Mouse (Mus musculus) neural tube, embryonic 11.5 days (tissue): ENCODE measurements around the gene Golph3l. TPM values are rescaled to one million over a fixed set of nuclear protein-coding genes. Genes with fewer than 3 reads are reported as not detected.

ENCODE experiments used
- ATAC-seq: fragments of 200-750 bp; cut with Nextera tagmentation; 2 replicates; pipeline ENCODE4 v1.8.0; 2017; ENCODE audit warnings: moderate number of reproducible peaks, mild to moderate bottlenecking, moderate TSS enrichment, moderate library complexity; ENCODE audit not compliant: insufficient read depth, low FRiP score, low TSS enrichment
- DNase-seq: peaks from one replicate; pipeline ENCODE4 v3.0.0-alpha.2; 2015; ENCODE audit warnings: low spot score
- H3K27ac ChIP-seq: fragments of 300-500 bp; sonication (generic); 2 replicates; pipeline ENCODE4 v1.5.1; 2014; ENCODE audit warnings: low read depth, mild to moderate bottlenecking, low read length
- H3K27me3 ChIP-seq: fragments of 300-500 bp; sonication (generic); 2 replicates; pipeline ENCODE4 v1.6.1; 2014; ENCODE audit warnings: mild to moderate bottlenecking, low read length, mixed read lengths; ENCODE audit not compliant: control insufficient read depth, insufficient read depth
- H3K36me3 ChIP-seq: fragments of 300-500 bp; sonication (generic); 2 replicates; pipeline ENCODE4 v1.6.1; 2014; ENCODE audit warnings: mild to moderate bottlenecking, low read length, moderate library complexity, mixed read lengths; ENCODE audit not compliant: control insufficient read depth, insufficient read depth
- H3K4me1 ChIP-seq: fragments of 300-500 bp; sonication (generic); 2 replicates; pipeline ENCODE4 v1.6.1; 2014; ENCODE audit warnings: low read length, mixed read lengths; ENCODE audit not compliant: control insufficient read depth, insufficient read depth
- H3K4me2 ChIP-seq: fragments of 300-500 bp; sonication (generic); 2 replicates; pipeline ENCODE4 v1.6.1; 2014; ENCODE audit warnings: low read depth, mild to moderate bottlenecking, moderate library complexity
- H3K4me3 ChIP-seq: fragments of 300-500 bp; sonication (generic); 2 replicates; pipeline ENCODE4 v1.5.1; 2014; ENCODE audit warnings: low read depth, low read length
- H3K9ac ChIP-seq: fragments of 300-500 bp; sonication (generic); 2 replicates; pipeline ENCODE4 v1.6.1; 2014; ENCODE audit warnings: mild to moderate bottlenecking, low read length
- H3K9me3 ChIP-seq: fragments of 300-500 bp; sonication (generic); 2 replicates; pipeline ENCODE4 v1.6.1; 2016; ENCODE audit warnings: low read length; ENCODE audit not compliant: control insufficient read depth
- WGBS: fragments of 180-500 bp; shearing (Covaris S2); extraction: QIAGEN DNeasy Blood & Tissue Kit; methylation state at CpG from one replicate; pipeline ENCODE4 v1.1.7; 2014; 5-methylcytosine and 5-hydroxymethylcytosine counted together
- polyA plus RNA-seq: library from polyadenylated mRNA; unstranded; fragments of >200 nt; fragmentation: Nextera tagmentation; extraction: Ambion mirVana; gene quantifications from 2 replicates; pipeline ENCODE4 v1.2.1, GENCODE M21; 2014

The Golph3l gene
- polyA plus RNA-seq, 1 experiment from 2014 or later, result 41.2 TPM

DNA sequence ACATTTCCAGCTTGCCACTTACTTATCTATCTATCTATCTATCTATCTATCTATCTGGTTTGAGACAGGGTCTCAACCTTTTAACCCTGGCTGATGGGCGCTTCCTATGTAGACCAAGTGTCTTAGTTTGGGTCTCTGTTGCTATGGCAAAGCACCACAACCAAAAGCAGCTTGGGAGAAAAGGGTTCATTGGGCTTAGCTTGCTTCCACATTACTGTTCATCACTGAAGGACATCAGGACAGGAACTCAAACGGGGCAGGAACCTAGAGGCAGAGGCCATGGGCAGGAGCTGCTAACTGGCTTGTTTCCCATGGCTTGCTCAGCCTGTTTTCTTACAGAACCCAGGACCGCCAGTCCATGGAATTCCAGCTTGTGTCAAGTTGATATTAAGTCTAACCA is 68.4 kb downstream of the Golph3l start:
- DNase-seq, result no peak
- H3K4me1 ChIP-seq, result peaks cover 11% of the 10 kb centered on the region
- H3K4me2 ChIP-seq, result no peak overlapping the region
- WGBS, result 90% methylated on average over 3 of the region's 3 CpGs
- H3K4me3 ChIP-seq, result no peak overlapping the region
- ATAC-seq, result no peak
- H3K36me3 ChIP-seq, result peaks cover 3% of the 10 kb centered on the region; the same call in 1 of the 2 replicates
- H3K27me3 ChIP-seq, result no peaks in the 10 kb centered on the region
- no peaks in the 10 kb centered on the region for H3K9me3 ChIP-seq
- no peak overlapping the region for H3K9ac ChIP-seq
- no peak overlapping the region for H3K27ac ChIP-seq

DNA sequence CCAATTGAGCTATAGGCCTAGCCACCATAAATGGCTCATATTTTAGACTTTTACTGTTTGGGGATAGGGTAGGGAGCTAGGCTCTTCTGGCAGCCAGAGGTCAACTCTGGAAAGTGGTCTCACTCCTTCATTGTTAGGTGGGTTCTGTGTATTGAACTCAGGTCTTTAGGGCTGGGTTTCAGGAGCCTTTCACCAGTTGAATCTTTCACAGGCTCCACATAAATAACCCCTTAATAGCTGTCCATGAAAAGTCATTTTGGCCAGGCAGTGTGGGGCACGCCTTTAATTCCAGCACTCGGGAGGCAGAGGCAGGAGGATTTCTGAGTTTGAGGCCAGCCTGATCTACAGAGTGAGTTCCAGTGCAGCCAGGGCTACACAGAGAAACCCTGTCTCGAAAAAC is 69.0 kb downstream of the Golph3l start:
- no peak for ATAC-seq
- no peaks in the 10 kb centered on the region for H3K9me3 ChIP-seq
- H3K27me3 ChIP-seq, result no peaks in the 10 kb centered on the region
- DNase-seq, result no peak
- WGBS, result 92% methylated on average over 3 of the region's 3 CpGs
- H3K9ac ChIP-seq, result no peak overlapping the region
- H3K27ac ChIP-seq, result no peak overlapping the region
- H3K4me3 ChIP-seq, result peak overlapping the region; percentile 99
- peak overlapping the region; percentile 82 for H3K4me2 ChIP-seq
- peaks cover 3% of the 10 kb centered on the region; the same call in 1 of the 2 replicates for H3K36me3 ChIP-seq
- peaks cover 15% of the 10 kb centered on the region for H3K4me1 ChIP-seq

DNA sequence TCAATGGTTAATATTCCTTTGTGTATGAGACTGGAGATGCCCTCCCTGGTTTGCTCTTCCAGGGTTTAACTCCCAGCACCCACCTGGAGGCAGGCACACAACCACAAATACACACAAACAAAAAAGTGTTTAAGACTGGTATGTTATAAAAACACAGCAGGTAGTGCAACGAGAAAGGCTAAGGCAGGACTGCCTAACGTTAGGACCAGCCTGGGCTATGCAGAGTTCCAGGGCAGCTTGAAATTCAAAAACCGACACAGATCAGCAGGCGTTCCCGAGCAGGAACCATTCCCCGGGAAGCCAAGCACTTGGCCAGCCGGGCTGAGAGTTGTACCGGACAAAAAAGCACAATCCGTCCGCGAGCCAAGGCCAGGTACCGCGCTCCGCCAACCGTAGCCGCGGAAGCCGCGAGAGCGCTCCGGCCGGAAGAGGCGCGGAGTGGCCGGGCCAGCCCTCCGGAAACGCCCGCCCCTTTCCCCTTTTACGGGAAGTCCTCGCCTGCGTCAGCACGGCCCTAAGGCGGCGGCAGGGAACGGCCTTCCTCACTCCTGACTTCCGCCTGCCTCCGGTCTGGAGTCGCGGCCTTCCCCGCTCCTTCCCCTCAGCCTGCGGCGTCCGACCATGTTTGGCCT is 69.6 kb downstream of the Golph3l start, which contains the start of gene Mcl1:
TSS of gene Mcl1 (plus strand) at position 553 of the 632 bp plus-strand sequence.
- ATAC-seq (peak; percentile 97), DNase-seq (peak; percentile 97)
- Histone ChIP-seq H3K4me2 (peak within 1 kb of the TSS; percentile 82), H3K4me3 (peak within 1 kb of the TSS; percentile 99), H3K36me3 (peaks cover 3% of the 10 kb centered on the region; the same call in 1 of the 2 replicates), H3K27me3 (no peaks in the 10 kb centered on the region), H3K27ac (peak within 1 kb of the TSS; percentile 95), H3K4me1 (peaks cover 18% of the 10 kb centered on the region), H3K9me3 (no peaks in the 10 kb centered on the region), H3K9ac (peak within 1 kb of the TSS; percentile 99)
- WGBS, result under 1% methylated on average over 43 of the region's 43 CpGs

DNA sequence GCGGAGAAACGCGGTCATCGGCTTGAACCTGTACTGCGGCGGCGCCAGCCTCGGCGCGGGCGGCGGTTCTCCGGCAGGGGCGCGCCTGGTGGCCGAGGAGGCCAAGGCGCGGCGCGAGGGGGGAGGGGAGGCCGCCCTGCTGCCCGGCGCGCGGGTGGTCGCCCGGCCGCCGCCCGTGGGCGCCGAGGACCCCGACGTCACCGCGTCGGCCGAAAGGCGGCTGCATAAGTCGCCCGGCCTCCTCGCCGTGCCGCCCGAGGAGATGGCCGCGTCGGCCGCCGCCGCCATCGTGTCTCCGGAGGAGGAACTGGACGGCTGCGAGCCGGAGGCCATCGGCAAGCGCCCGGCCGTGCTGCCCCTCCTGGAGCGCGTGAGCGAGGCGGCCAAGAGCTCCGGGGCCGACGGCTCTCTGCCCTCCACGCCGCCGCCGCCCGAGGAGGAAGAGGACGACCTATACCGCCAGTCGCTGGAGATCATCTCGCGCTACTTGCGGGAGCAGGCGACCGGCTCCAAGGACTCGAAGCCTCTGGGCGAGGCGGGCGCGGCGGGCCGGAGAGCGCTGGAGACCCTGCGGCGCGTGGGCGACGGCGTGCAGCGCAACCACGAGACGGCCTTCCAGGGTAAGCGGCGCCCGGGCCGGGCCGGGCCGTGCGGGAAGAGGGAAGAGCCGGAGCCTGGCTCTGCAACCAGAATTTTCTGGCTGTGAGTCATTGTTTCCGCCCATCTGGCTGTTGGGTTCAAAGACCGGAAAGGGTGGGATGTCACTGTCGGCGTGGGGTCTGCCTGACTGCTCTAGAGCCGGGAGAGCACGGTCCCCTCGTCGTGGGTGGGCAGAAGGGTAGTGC is 70.4 kb downstream of the Golph3l start:
- peak; percentile 81 for DNase-seq
- Histone ChIP-seq H3K4me1 (peaks cover 18% of the 10 kb centered on the region), H3K27me3 (no peaks in the 10 kb centered on the region), H3K27ac (peak overlapping the region; percentile 95), H3K4me3 (peak overlapping the region; percentile 99), H3K9me3 (no peaks in the 10 kb centered on the region), H3K4me2 (peak overlapping the region; percentile 82), H3K9ac (peak overlapping the region; percentile 99), H3K36me3 (peaks cover 3% of the 10 kb centered on the region; the same call in 1 of the 2 replicates)
- ATAC-seq, result peak; percentile 72
- under 1% methylated on average over 91 of the region's 113 CpGs for WGBS

DNA sequence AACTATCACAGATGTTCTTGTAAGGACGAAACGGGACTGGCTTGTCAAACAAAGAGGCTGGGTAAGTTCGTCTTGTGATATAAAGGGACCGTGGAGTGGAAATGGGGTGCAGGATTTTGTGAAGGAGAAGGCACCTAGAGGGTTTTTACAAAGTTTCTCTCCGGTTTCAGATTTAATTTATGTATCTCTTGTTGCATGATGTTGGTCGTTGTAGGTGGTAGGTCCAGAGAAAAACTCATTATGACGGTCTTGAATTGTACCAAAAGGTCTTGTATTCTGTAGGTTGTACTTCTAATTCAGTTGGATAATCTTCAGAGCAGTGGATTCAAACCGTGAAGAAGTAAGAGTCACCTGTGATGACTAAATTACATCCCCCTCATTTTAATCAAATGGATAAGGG is 71.2 kb downstream of the Golph3l start:
- Histone ChIP-seq H3K36me3 (peaks cover 6% of the 10 kb centered on the region; the same call in 1 of the 2 replicates), H3K9me3 (no peaks in the 10 kb centered on the region), H3K27ac (no peak overlapping the region; the same call in 1 of the 2 replicates), H3K4me2 (peak overlapping the region; percentile 82), H3K9ac (peak overlapping the region; percentile 99), H3K4me1 (peaks cover 18% of the 10 kb centered on the region), H3K4me3 (peak overlapping the region; percentile 99), H3K27me3 (no peaks in the 10 kb centered on the region)
- WGBS, result 2% methylated on average over 8 of the region's 8 CpGs
- no peak for ATAC-seq
- DNase-seq, result no peak

DNA sequence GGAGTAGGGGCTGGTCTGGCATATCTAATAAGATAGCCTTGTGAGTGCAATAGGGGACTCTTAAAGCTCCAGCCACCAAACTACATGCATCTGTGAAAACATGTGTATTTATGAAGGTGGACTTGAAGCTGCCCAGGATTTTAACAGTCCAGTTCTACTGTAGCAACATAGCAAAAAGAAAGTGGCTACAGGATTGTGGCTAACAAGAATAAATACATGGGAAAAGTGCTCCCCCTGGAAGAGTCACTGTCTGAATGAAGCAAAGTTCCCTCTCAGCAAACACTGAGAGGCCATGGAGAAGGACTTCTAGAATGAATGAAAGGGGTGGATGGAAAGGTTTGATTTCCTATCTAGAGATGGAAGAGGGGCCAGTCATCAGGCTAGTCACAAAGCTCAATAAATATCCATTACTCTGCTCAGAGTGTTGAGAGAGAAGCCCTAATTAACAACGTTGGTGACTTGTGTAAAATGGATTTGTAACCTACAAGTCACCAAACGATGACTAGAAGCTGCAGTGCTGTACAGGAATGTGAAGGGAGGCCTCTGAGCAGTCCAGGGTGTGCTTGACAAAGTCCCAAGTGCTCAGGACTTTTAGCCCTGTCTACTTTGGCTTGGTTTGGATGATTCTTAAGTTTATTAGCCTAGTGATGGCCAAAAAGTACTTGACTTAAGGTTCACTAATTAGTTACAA is 72.2 kb downstream of the Golph3l start:
- peak overlapping the region; percentile 99 for H3K9ac ChIP-seq
- no peaks in the 10 kb centered on the region for H3K9me3 ChIP-seq
- H3K27me3 ChIP-seq, result no peaks in the 10 kb centered on the region
- H3K27ac ChIP-seq, result no peak overlapping the region
- WGBS, result 67% methylated on average over 2 of the region's 2 CpGs
- H3K4me1 ChIP-seq, result peaks cover 18% of the 10 kb centered on the region
- ATAC-seq (no peak), DNase-seq (no peak)
- peak overlapping the region; percentile 82 for H3K4me2 ChIP-seq
- peak overlapping the region; percentile 99 for H3K4me3 ChIP-seq
- H3K36me3 ChIP-seq, result peaks cover 6% of the 10 kb centered on the region; the same call in 1 of the 2 replicates

DNA sequence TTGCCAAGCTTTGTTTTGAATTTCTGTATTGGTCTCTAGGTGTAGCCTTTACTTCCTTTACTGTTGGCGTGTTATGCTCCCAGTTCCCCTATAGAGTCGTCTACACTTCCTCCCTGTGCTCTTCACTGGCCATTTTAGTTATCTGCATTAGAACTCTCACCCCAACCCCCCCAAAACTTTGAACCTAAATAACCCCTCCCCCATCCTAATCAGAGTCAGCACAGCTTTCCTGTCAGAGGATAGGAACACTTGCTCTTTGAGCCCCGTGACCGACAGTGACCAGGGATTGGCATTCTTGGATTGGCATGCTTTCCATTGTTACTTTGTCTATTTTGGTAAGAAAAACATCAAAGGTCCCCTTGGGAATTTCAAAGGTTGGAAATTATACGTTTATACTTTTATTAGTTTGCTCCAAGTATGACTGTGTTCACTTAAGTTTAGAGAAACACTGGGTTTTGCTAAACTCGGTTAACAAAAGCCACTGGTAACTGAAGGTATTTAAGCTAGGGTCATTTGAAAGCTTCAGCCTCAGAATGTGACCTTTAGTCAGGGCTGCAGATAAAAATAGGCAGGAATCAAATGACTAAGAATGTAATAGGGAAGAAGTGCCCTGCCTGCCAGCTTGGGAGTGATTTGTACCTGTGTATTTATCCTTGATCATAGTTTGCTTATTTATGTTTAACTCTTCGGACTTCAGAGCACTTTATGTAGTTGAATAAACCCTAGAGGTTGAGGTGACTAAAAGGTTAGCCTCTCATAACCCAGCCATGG is 73.4 kb downstream of the Golph3l start:
- H3K9ac ChIP-seq, result no peak overlapping the region
- no peak overlapping the region for H3K4me3 ChIP-seq
- H3K27me3 ChIP-seq, result no peaks in the 10 kb centered on the region
- H3K27ac ChIP-seq, result no peak overlapping the region
- H3K36me3 ChIP-seq, result peaks cover 6% of the 10 kb centered on the region; the same call in 1 of the 2 replicates
- no peaks in the 10 kb centered on the region for H3K9me3 ChIP-seq
- 74% methylated on average over 7 of the region's 7 CpGs for WGBS
- DNase-seq, result no peak
- peaks cover 18% of the 10 kb centered on the region for H3K4me1 ChIP-seq
- no peak overlapping the region for H3K4me2 ChIP-seq
- no peak for ATAC-seq
